Mouse (Mus musculus): ENCODE measurements around the gene Myo10. TPM values are rescaled to one million over a fixed set of nuclear protein-coding genes. Genes with fewer than 3 reads are reported as not detected.
"Not testable (repeated sequence)": the region's sequence is repeated elsewhere in the genome, so short reads cannot be mapped to it uniquely, and the experiment has no call there.

Myo10 gene
- polyA plus RNA-seq, 1 experiment from 2014 or later = 39.8 TPM

DNA sequence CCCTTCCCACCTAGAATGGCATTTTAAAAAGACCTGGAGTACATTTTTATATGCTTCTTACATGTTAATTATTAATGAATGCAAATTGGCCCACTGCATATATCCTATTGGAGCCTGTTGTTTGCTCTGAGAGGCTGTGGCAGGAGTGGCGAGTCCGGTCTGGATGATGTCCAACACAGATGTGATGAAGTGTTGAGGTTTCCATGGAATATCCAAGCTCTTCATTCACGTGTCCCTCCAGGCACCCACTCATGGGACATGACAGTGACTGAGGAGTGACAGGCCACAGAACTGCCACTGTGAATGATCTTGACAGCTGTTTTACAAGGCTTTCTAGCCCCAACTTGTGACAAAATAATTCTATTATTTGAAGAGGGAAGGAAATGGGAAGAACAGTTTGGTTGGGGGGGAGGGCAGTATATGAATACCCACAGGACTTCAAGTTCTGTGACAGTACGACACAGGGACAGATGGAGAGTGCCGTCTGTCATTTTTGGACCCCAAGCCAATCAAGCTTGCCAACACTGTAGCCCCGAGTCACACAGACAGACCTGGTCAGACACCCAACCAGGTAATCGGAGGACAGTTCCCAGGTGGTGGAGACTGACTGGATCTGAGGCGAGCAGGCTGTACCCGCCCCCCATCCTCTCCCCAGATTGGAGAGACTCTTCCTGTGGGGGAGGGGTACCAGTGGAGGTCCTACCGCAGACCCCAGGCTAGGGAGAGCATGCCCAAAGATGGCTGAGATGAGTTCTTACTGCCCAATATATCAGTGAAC lies 93.1 kb downstream of the Myo10 start:
- Histone ChIP-seq H3K4me2 (replicated peaks) (no peak overlapping the region), H3K36me3 (peaks cover 10% of the 10 kb centered on the region; the same call in 1 of the 2 replicates), H3K4me1 (peaks cover 12% of the 10 kb centered on the region; the same call in 1 of the 2 replicates), H3K27me3 (no peaks in the 10 kb centered on the region), H3K9me3 (0 out of 2 replicates have a peak, but pooled peaks cover 3% of the 10 kb centered on the region), H3K27ac (no peak overlapping the region), H3K9ac (no peak overlapping the region), H3K4me3 (no peak overlapping the region)
- ATAC-seq (ENCODE audit: insufficient number of reproducible peaks, insufficient read depth, low FRiP score, low TSS enrichment) = peak; percentile 23; the same call in 1 of the 2 replicates
- WGBS = 70% methylated on average over 10 of the region's 10 CpGs

DNA sequence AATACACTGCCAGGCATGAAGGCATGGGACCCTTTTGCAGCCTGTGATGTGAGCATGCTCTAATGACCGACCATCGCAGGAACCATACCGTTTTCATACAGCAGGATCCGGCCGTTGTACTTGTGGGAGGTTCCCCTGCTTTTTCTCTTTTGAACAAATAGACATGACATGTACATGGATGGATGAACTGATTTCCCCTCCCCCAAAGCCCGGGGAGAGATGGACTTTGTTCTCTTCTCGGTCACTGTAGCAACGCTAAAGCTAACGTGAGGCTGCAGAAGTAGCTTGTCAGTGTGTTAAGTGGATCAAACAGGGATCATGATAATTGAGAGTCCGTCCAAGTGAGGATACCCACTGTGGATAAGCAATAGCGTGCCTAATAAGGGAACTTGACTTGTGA lies 93.7 kb downstream of the Myo10 start:
- no peaks in the 10 kb centered on the region for H3K27me3 ChIP-seq
- H3K27ac ChIP-seq = no peak overlapping the region
- ATAC-seq (ENCODE audit: insufficient number of reproducible peaks, insufficient read depth, low FRiP score, low TSS enrichment) = 0 out of 2 replicates have a peak, but pooled peaks have one; percentile 4
- no peak overlapping the region for H3K9ac ChIP-seq
- 0 out of 2 replicates have a peak, but pooled peaks cover 3% of the 10 kb centered on the region for H3K9me3 ChIP-seq
- WGBS = 83% methylated on average over 11 of the region's 11 CpGs
- peaks cover 12% of the 10 kb centered on the region; the same call in 1 of the 2 replicates for H3K4me1 ChIP-seq
- H3K4me3 ChIP-seq = no peak overlapping the region
- H3K36me3 ChIP-seq = peaks cover 10% of the 10 kb centered on the region; the same call in 1 of the 2 replicates
- no peak overlapping the region for H3K4me2 ChIP-seq (replicated peaks)

DNA sequence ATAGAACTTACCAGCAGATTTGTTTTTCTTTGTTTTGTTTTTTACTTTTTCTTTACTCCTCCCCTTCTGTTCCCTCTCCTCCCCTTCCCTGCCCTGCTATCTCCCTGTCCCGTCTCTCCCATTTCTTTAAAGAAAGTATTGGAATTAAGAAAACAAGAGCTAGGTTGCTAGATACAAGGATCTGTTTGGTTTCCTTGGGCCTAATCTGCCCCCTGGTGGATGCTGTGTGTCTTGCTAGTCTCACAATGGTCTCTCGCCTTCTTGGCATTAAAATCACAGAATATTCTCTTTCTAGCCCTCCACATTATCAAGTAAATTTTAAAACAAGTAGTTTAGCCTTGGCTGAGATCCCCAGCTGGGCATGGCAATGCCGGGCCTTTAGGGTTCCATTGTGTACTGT lies 94.7 kb downstream of the Myo10 start:
- H3K27ac ChIP-seq = no peak overlapping the region
- no peak overlapping the region for H3K9ac ChIP-seq
- 25% methylated on average over 3 of the region's 3 CpGs for WGBS
- no peak overlapping the region for H3K4me2 ChIP-seq (replicated peaks)
- peaks cover 12% of the 10 kb centered on the region; the same call in 1 of the 2 replicates for H3K4me1 ChIP-seq
- 0 out of 2 replicates have a peak, but pooled peaks cover under 1% of the 10 kb centered on the region for H3K9me3 ChIP-seq
- no peak overlapping the region for H3K4me3 ChIP-seq
- ATAC-seq (ENCODE audit: insufficient number of reproducible peaks, insufficient read depth, low FRiP score, low TSS enrichment) = no peak
- peaks cover 14% of the 10 kb centered on the region for H3K36me3 ChIP-seq
- no peaks in the 10 kb centered on the region for H3K27me3 ChIP-seq

DNA sequence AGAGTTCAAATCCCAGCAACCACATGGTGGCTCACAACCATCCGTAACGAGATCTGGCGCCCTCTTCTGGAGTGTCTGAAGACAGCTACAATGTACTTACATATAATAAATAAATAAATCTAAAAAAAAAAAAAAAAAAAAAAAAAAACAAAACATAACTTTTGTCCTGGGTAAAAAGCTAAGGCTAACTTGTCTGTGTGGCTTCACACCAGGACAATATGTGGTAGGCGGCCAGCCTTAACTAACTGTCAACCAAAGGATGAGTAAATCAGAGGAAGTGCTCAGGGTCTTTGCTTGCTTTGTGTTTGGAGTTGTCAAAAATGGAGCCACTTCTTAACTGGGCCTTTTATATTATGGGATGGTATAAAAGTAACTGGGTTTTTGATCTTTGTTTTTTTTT lies 95.8 kb downstream of the Myo10 start:
- not testable (repeated sequence) for H3K9ac ChIP-seq; H3K27me3 ChIP-seq; H3K4me2 ChIP-seq (replicated peaks); ATAC-seq (ENCODE audit: insufficient number of reproducible peaks, insufficient read depth, low FRiP score, low TSS enrichment); H3K9me3 ChIP-seq; H3K27ac ChIP-seq; H3K4me3 ChIP-seq
- H3K36me3 ChIP-seq = peaks cover 23% of the 10 kb centered on the region
- peaks cover 14% of the 10 kb centered on the region; the same call in 1 of the 2 replicates for H3K4me1 ChIP-seq
- WGBS = 98% methylated on average over 4 of the region's 4 CpGs

DNA sequence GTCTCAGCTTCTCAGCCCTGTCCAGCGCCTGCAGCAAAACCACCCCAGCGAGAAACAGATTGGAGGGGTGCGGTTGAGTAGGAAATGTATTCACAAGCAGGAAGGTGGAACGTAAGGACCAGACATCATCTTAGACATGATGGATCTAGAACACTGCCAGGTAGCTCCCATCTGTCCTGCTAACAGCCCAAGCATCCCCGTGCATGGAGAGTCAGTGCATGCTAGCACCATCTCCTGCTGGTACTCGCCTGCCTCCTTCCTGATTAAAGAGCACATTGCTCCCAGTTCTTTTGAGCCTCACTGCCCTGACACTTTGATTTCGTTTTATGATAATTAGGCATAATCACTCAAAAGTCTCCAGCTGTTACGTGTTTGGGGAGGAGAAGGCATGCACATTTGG lies 96.9 kb downstream of the Myo10 start:
- ATAC-seq (ENCODE audit: insufficient number of reproducible peaks, insufficient read depth, low FRiP score, low TSS enrichment) = no peak
- WGBS = 69% methylated on average over 8 of the region's 8 CpGs
- Histone ChIP-seq H3K4me2 (replicated peaks) (no peak overlapping the region), H3K27me3 (no peaks in the 10 kb centered on the region), H3K4me3 (no peak overlapping the region), H3K9me3 (no peaks in the 10 kb centered on the region), H3K9ac (no peak overlapping the region), H3K4me1 (peaks cover 19% of the 10 kb centered on the region; the same call in 1 of the 2 replicates), H3K36me3 (peaks cover 24% of the 10 kb centered on the region), H3K27ac (no peak overlapping the region)

DNA sequence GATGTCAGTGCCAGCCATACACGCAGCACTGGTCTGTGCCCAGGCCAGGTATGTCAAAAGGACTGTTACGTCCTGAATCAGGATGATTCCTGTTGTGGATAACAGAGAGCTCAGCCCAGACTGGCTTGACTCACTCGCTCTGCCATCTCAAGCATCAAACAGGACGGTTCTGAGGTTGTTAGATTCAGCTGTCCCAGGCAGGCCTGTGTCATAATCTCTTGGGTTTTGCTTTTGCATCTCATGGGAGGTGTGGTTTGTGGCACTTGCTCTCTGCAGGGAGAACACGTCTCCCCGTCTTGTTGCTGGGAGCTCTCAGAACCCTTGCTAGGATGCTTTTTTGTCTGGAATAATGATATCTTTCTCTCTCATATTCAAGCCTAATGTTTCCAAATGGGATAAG lies 97.9 kb downstream of the Myo10 start:
- Histone ChIP-seq H3K9ac (no peak overlapping the region), H3K4me3 (no peak overlapping the region), H3K27me3 (no peaks in the 10 kb centered on the region), H3K4me1 (peaks cover 16% of the 10 kb centered on the region; the same call in 1 of the 2 replicates), H3K4me2 (replicated peaks) (no peak overlapping the region), H3K27ac (no peak overlapping the region), H3K9me3 (no peaks in the 10 kb centered on the region), H3K36me3 (peaks cover 32% of the 10 kb centered on the region)
- ATAC-seq (ENCODE audit: insufficient number of reproducible peaks, insufficient read depth, low FRiP score, low TSS enrichment) = no peak
- 89% methylated on average over 6 of the region's 6 CpGs for WGBS

DNA sequence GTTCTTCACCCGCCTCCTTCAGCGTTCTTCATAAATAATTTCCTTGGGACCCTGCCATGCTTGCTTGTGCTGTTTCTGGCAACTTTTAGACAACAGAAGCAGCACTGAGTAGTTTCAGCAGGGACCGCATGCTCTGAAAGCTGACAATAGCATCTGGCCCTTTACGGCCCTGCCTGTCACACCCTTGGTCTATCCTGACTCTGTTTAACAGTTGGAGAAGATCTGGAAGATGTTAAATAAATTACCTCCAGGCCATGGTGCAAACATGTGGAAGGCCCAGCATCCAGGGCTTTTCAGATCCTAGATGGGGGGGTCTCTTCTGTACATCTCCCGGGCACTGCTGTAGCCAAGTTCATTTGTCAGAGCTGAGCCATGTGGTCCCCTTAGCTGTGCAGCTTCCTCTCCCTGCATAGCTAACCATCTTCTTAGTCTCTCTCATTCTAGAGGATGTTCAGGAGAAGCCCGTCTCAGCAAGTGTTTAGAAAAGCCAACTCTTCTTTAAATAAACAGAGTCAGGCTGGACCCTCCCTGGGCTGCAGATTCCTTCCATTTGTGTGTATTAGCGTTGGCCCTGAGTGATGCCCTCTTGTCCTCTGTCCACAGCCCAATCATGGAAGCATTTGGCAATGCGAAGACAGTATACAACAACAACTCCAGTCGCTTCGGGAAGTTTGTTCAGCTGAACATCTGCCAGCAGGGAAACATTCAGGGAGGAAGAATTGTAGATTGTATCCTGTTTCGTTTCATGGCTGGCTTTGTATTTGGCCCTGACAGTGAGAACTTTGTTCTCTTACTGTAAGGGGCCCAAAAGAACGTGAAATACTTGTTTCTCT lies 101.2 kb downstream of the Myo10 start:
- Histone ChIP-seq H3K36me3 (peaks cover 35% of the 10 kb centered on the region), H3K9me3 (no peaks in the 10 kb centered on the region), H3K27ac (peak overlapping the region; percentile 36; the same call in 1 of the 2 replicates), H3K9ac (no peak overlapping the region), H3K27me3 (no peaks in the 10 kb centered on the region), H3K4me2 (replicated peaks) (no peak overlapping the region), H3K4me3 (no peak overlapping the region), H3K4me1 (peaks cover 7% of the 10 kb centered on the region; the same call in 1 of the 2 replicates)
- no peak for ATAC-seq (ENCODE audit: insufficient number of reproducible peaks, insufficient read depth, low FRiP score, low TSS enrichment)
- WGBS = 47% methylated on average over 12 of the region's 12 CpGs

DNA sequence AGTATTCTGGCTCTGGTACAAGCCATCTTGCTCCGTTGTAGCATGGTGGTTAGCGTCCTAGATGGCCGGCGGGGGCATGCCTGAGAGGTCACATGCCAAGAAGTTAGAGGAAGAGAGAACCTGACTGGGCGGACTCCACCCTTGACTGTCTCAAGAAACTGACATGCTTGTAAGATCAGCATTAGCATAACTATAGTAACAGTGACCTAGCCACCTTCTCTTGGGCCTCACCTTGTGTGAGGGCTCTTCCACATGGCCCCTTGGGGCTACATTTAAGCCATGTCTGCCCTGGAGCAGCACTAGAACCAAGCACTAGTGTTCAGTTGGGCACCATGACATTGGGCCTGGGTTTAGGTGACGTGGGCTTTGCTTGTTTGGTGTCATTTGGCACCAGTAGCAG lies 102.2 kb downstream of the Myo10 start:
- Histone ChIP-seq H3K9me3 (no peaks in the 10 kb centered on the region), H3K27ac (no peak overlapping the region), H3K27me3 (no peaks in the 10 kb centered on the region), H3K36me3 (peaks cover 36% of the 10 kb centered on the region), H3K9ac (no peak overlapping the region), H3K4me3 (no peak overlapping the region), H3K4me1 (peaks cover 7% of the 10 kb centered on the region; the same call in 1 of the 2 replicates), H3K4me2 (replicated peaks) (no peak overlapping the region)
- ATAC-seq (ENCODE audit: insufficient number of reproducible peaks, insufficient read depth, low FRiP score, low TSS enrichment) = no peak
- 91% methylated on average over 6 of the region's 6 CpGs for WGBS

DNA sequence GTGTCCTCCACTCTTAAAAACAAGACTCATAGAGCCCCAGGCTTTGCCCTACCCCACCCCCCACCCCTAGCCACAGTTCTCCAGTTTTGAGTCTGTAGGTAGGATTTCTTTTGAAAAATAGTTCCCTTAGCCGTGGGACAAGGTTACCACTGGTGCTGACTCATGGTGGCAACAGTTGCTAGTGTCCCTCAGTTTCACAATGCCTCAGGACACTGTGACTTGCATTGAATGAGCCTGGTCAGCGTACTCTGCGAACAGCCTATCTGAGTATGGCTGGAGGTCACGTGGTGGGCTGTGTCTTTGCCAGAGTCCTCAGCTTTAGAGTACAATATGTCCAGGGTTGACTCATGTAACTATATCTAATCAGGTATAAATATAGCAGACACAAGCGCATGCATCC lies 104.5 kb downstream of the Myo10 start:
- H3K9ac ChIP-seq = no peak overlapping the region
- peaks cover 7% of the 10 kb centered on the region; the same call in 1 of the 2 replicates for H3K4me1 ChIP-seq
- no peak for ATAC-seq (ENCODE audit: insufficient number of reproducible peaks, insufficient read depth, low FRiP score, low TSS enrichment)
- no peaks in the 10 kb centered on the region for H3K9me3 ChIP-seq
- no peak overlapping the region for H3K4me3 ChIP-seq
- no peaks in the 10 kb centered on the region for H3K27me3 ChIP-seq
- H3K36me3 ChIP-seq = peaks cover 33% of the 10 kb centered on the region
- no peak overlapping the region for H3K27ac ChIP-seq
- WGBS = 88% methylated on average over 5 of the region's 5 CpGs
- H3K4me2 ChIP-seq (replicated peaks) = no peak overlapping the region

DNA sequence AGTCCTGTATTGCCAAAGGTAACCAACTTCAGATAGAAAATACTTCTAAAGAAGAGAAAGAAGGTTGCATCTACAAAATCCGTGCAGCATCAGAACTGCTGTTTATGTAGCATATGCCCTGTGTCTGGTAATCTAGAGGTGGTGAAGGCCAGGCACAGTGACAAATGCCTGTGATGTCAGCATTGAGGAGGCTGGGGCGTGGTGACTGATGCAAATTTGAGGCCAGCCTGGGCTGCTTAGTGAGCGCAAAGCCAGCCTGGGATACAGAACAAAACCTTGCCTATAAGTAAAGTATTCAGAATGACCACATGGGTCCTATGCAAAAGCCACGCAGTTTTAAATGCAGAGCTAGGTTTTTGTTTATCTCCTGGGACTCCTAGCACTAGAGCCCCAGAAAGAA lies 106.2 kb downstream of the Myo10 start:
- H3K27me3 ChIP-seq = no peaks in the 10 kb centered on the region
- H3K36me3 ChIP-seq = peaks cover 23% of the 10 kb centered on the region
- no peak overlapping the region for H3K27ac ChIP-seq
- no peak overlapping the region for H3K9ac ChIP-seq
- H3K4me2 ChIP-seq (replicated peaks) = no peak overlapping the region
- 0 out of 2 replicates have a peak, but pooled peaks cover 2% of the 10 kb centered on the region for H3K4me1 ChIP-seq
- H3K4me3 ChIP-seq = no peak overlapping the region
- no peak for ATAC-seq (ENCODE audit: insufficient number of reproducible peaks, insufficient read depth, low FRiP score, low TSS enrichment)
- 73% methylated on average over 4 of the region's 4 CpGs for WGBS
- no peaks in the 10 kb centered on the region for H3K9me3 ChIP-seq

DNA sequence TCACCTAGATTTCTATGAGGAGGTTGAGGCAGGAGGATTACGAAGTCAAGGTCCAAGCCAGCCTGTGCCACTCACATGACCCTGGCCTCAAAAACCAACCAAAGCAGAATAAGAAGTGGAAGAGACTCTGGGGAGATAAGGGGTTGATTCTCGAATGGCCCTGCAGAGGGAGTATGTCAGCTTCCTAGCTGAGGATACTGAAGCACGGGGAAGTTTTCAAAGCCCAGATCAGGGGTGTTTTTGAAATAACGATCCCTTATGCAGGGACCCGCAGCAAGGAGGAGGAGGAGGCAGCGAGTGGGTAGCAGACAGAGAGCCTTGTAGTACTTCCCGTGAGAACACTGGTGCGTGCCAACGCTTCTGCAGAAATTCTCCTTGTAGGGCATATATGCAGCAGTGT lies 108.7 kb downstream of the Myo10 start:
- H3K27me3 ChIP-seq = no peaks in the 10 kb centered on the region
- no peak for ATAC-seq (ENCODE audit: insufficient number of reproducible peaks, insufficient read depth, low FRiP score, low TSS enrichment)
- WGBS = 52% methylated on average over 9 of the region's 9 CpGs

More for the DNA sequence above, 108.7 kb downstream of the Myo10 start:
- no peak overlapping the region for H3K9ac ChIP-seq
- no peak overlapping the region for H3K4me3 ChIP-seq
- no peak overlapping the region for H3K4me2 ChIP-seq (replicated peaks)
- no peaks in the 10 kb centered on the region for H3K9me3 ChIP-seq
- peaks cover 30% of the 10 kb centered on the region for H3K36me3 ChIP-seq
- H3K27ac ChIP-seq = no peak overlapping the region
- no peaks in the 10 kb centered on the region for H3K4me1 ChIP-seq

Data from embryonic facial prominence, embryonic 12.5 days (tissue).